Mouse (Mus musculus) forebrain, embryonic 15.5 days (tissue): Measurements from ENCODE around the gene Pilra. TPM values are rescaled to one million over a fixed set of nuclear protein-coding genes. Genes with fewer than 3 reads are reported as not detected.

Experiments used
- ATAC-seq: fragments of 200-750 bp; cut with Nextera tagmentation; replicated peaks from 2 replicates; pipeline ENCODE4 v1.8.0; 2017; ENCODE audit warnings: mild to moderate bottlenecking, moderate TSS enrichment, moderate library complexity
- H3K27ac ChIP-seq: fragments of 300-500 bp; sonication (generic); replicated peaks from 2 replicates; pipeline ENCODE4 v1.5.1; 2015; ENCODE audit warnings: mild to moderate bottlenecking, inconsistent platforms
- H3K27me3 ChIP-seq: fragments of 300-500 bp; sonication (generic); 2 replicates; pipeline ENCODE4 v1.6.1; 2015; ENCODE audit warnings: inconsistent platforms
- H3K36me3 ChIP-seq: fragments of 300-500 bp; sonication (generic); 2 replicates; pipeline ENCODE4 v1.6.1; 2015; ENCODE audit warnings: mild to moderate bottlenecking, inconsistent platforms
- H3K4me1 ChIP-seq: fragments of 300-500 bp; sonication (generic); 2 replicates; pipeline ENCODE4 v1.6.1; 2015; ENCODE audit warnings: inconsistent platforms
- H3K4me2 ChIP-seq: fragments of 300-500 bp; sonication (generic); replicated peaks from 2 replicates; pipeline ENCODE4 v1.6.1; 2015; ENCODE audit warnings: mild to moderate bottlenecking, inconsistent platforms
- H3K4me3 ChIP-seq: fragments of 300-500 bp; sonication (generic); 2 replicates; pipeline ENCODE4 v1.5.1; 2015; ENCODE audit warnings: mild to moderate bottlenecking, inconsistent platforms
- H3K9ac ChIP-seq: fragments of 300-500 bp; sonication (generic); replicated peaks from 2 replicates; pipeline ENCODE4 v1.6.1; 2015; ENCODE audit warnings: mild to moderate bottlenecking, inconsistent platforms
- H3K9me3 ChIP-seq: fragments of 300-500 bp; sonication (generic); 2 replicates; pipeline ENCODE4 v1.6.1; 2016; ENCODE audit warnings: inconsistent platforms
- polyA plus RNA-seq: library from polyadenylated mRNA; unstranded; fragments of >200 nt; fragmentation: Nextera tagmentation; extraction: Ambion mirVana; gene quantifications from 2 replicates; pipeline ENCODE4 v1.2.1, GENCODE M21; 2015

The Pilra gene
- polyA plus RNA-seq, 1 experiment from 2014 or later = 0.42 TPM

DNA sequence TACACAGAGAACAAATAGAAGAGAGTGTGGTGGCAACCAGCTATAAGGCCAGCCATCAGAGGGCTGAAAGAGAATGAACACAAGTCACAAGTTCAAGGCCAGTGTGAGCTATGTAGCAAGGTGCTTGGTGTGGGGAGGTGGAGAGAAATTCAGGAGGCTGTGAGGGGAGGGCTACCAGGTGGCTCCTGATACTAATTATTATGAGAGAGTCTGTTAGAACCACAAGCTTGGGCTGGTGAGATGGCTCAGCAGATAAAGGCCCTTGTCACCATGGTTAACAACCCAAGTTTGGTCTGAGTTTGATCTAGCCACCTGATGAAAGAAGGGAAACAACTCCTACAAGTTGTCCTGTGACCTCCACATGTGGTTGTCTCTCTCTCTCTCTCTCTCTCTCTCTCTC is 63.3 kb downstream of the Pilra start:
- H3K36me3 ChIP-seq = no peaks in the 10 kb centered on the region
- H3K4me3 ChIP-seq = no peak overlapping the region
- no peaks in the 10 kb centered on the region for H3K27me3 ChIP-seq
- H3K9me3 ChIP-seq = no peaks in the 10 kb centered on the region
- no peak overlapping the region for H3K27ac ChIP-seq
- H3K4me2 ChIP-seq = no peak overlapping the region
- ATAC-seq = no peak
- no peak overlapping the region for H3K9ac ChIP-seq
- peaks cover 6% of the 10 kb centered on the region for H3K4me1 ChIP-seq

Other genes with a start within 250 kb of the Pilra start
- gene Mospd3, start 235.2 kb downstream of the Pilra start, polyA plus RNA-seq = 46.3 and 47.3 TPM in 2 replicates
- 9.3 and 9.7 TPM in 2 replicates for gene Pcolce, start 222.5 kb downstream of the Pilra start, polyA plus RNA-seq
- 0.22 TPM in 1 of 2 replicates, not detected in the other for gene Fbxo24, start 207.3 kb downstream of the Pilra start, polyA plus RNA-seq
- 21.4 and 22.1 TPM in 2 replicates for gene Lrch4, start 207.2 kb downstream of the Pilra start, polyA plus RNA-seq
- gene Gm20605, start 207.1 kb downstream of the Pilra start, polyA plus RNA-seq = 6.9 and 7.8 TPM in 2 replicates
- gene Sap25, start 194.9 kb downstream of the Pilra start, polyA plus RNA-seq = 4.5 and 8.5 TPM in 2 replicates
- 0.11 TPM in 1 of 2 replicates, not detected in the other for gene Irs3, start 190.6 kb downstream of the Pilra start, polyA plus RNA-seq
- 21.2 and 22.7 TPM in 2 replicates for gene Agfg2, start 151.6 kb downstream of the Pilra start, polyA plus RNA-seq
- 43.6 and 45.6 TPM in 2 replicates for gene Nyap1, start 94.7 kb downstream of the Pilra start, polyA plus RNA-seq
- 75.6 and 76.1 TPM in 2 replicates for gene Tsc22d4, start 90.6 kb downstream of the Pilra start, polyA plus RNA-seq
- 36.9 and 42.4 TPM in 2 replicates for gene Ppp1r35, start 57.4 kb downstream of the Pilra start, polyA plus RNA-seq
- gene Mepce, start 48.6 kb downstream of the Pilra start, polyA plus RNA-seq = 12.3 and 12.6 TPM in 2 replicates
- 10.4 and 11.3 TPM in 2 replicates for gene Zcwpw1, start 48.5 kb downstream of the Pilra start, polyA plus RNA-seq
- not detected in 2 replicates for gene Pilrb1, start 21.8 kb upstream of the Pilra start, polyA plus RNA-seq
- not detected in 2 replicates for gene Pilrb2, start 35.5 kb upstream of the Pilra start, polyA plus RNA-seq
- not detected in 2 replicates for gene Cyp3a13, start 85.3 kb upstream of the Pilra start, polyA plus RNA-seq
- gene Gjc3, start 126.8 kb upstream of the Pilra start, polyA plus RNA-seq = 0.11 TPM in 2 replicates
- gene Azgp1, start 145.2 kb upstream of the Pilra start, polyA plus RNA-seq = not detected in 2 replicates
- gene Smok3a, start 185.0 kb upstream of the Pilra start, polyA plus RNA-seq = not detected in 2 replicates
- not detected in 2 replicates for gene Smok3b, start 185.1 kb upstream of the Pilra start, polyA plus RNA-seq
- not detected in 2 replicates for gene Smok3c, start 216.9 kb upstream of the Pilra start, polyA plus RNA-seq
- gene Zkscan1, start 248.8 kb upstream of the Pilra start, polyA plus RNA-seq = 27.8 and 28.0 TPM in 2 replicates